Mouse (Mus musculus) heart, embryonic 16.5 days (tissue): ENCODE measurements around the gene Cpne9. TPM values are rescaled to one million over a fixed set of nuclear protein-coding genes. Genes with fewer than 3 reads are reported as not detected.

Experiments
- ATAC-seq: fragments of 200-750 bp; cut with Nextera tagmentation; replicated peaks from 2 replicates; pipeline ENCODE4 v1.8.0; 2017; ENCODE audit warnings: moderate number of reproducible peaks; ENCODE audit not compliant: insufficient read depth, low FRiP score; ENCODE audit errors: extremely low read depth
- H3K27ac ChIP-seq: fragments of 300-500 bp; sonication (generic); 2 replicates; pipeline ENCODE4 v1.5.1; 2014; ENCODE audit warnings: mild to moderate bottlenecking, low read length, control low read depth, moderate library complexity
- H3K27me3 ChIP-seq: fragments of 300-500 bp; sonication (generic); 2 replicates; pipeline ENCODE4 v1.6.1; 2014; ENCODE audit warnings: low read length, mixed read lengths; ENCODE audit not compliant: control insufficient read depth, insufficient read depth
- H3K36me3 ChIP-seq: fragments of 300-500 bp; sonication (generic); 2 replicates; pipeline ENCODE4 v1.6.1; 2014; ENCODE audit not compliant: control insufficient read depth, insufficient read depth
- H3K4me1 ChIP-seq: fragments of 300-500 bp; sonication (generic); 2 replicates; pipeline ENCODE4 v1.6.1; 2014; ENCODE audit warnings: low read length, mixed read lengths; ENCODE audit not compliant: control insufficient read depth, insufficient read depth
- H3K4me2 ChIP-seq: fragments of 300-500 bp; sonication (generic); 2 replicates; pipeline ENCODE4 v1.6.1; 2014; ENCODE audit warnings: low read depth, mild to moderate bottlenecking, control low read depth, low read length
- H3K4me3 ChIP-seq: fragments of 300-500 bp; sonication (generic); 2 replicates; pipeline ENCODE4 v1.5.1; 2014; ENCODE audit warnings: mild to moderate bottlenecking, control low read depth, low read length
- H3K9ac ChIP-seq: fragments of 300-500 bp; sonication (generic); 2 replicates; pipeline ENCODE4 v1.6.1; 2014; ENCODE audit warnings: low read length, control low read depth
- H3K9me3 ChIP-seq: fragments of 300-500 bp; sonication (generic); replicated peaks from 2 replicates; pipeline ENCODE4 v1.6.1; 2016; ENCODE audit warnings: low read length; ENCODE audit not compliant: control insufficient read depth
- WGBS: fragments of 180-500 bp; shearing (Covaris S2); extraction: QIAGEN DNeasy Blood & Tissue Kit; methylation state at CpG from one replicate; pipeline ENCODE4 v1.1.7; 2014; 5-methylcytosine and 5-hydroxymethylcytosine counted together
- polyA plus RNA-seq: library from polyadenylated mRNA; unstranded; fragments of >200 nt; fragmentation: Nextera tagmentation; extraction: Ambion mirVana; gene quantifications from 2 replicates; pipeline ENCODE4 v1.2.1, GENCODE M21; 2015

Gene Cpne9
- polyA plus RNA-seq, 1 experiment from 2014 or later: 0.11 TPM

- Histone ChIP-seq H3K4me2 (no peak overlapping the region), H3K9ac (no peak overlapping the region), H3K27me3 (no peaks in the 10 kb centered on the region), H3K27ac (no peak overlapping the region), H3K4me3 (no peak overlapping the region), H3K36me3 (no peaks in the 10 kb centered on the region), H3K9me3 (no peaks in the 10 kb centered on the region), H3K4me1 (peaks cover 4% of the 10 kb centered on the region)
- ATAC-seq: no peak
- WGBS: 73% methylated on average over 5 of the region's 5 CpGs
Measured at GRCm38 (mm10) chr6:113301350-113301749, 19.2 kb downstream of the Cpne9 start.

- WGBS: 15% methylated on average over 3 of the region's 3 CpGs
- peaks cover 4% of the 10 kb centered on the region for H3K4me1 ChIP-seq
- H3K27ac ChIP-seq: no peak overlapping the region
- no peak overlapping the region for H3K4me2 ChIP-seq
- H3K27me3 ChIP-seq: no peaks in the 10 kb centered on the region
- H3K36me3 ChIP-seq: no peaks in the 10 kb centered on the region
- ATAC-seq: no peak
- H3K9ac ChIP-seq: no peak overlapping the region
- H3K9me3 ChIP-seq: no peaks in the 10 kb centered on the region
- H3K4me3 ChIP-seq: no peak overlapping the region
Measured at GRCm38 (mm10) chr6:113302258-113302657, 20.2 kb downstream of the Cpne9 start.

GRCm38 (mm10) chr6:113306322-113306985 is 24.3 kb downstream of the Cpne9 start:
- H3K9me3 ChIP-seq: no peaks in the 10 kb centered on the region
- H3K4me3 ChIP-seq: peak overlapping the region; percentile 96
- peaks cover 17% of the 10 kb centered on the region for H3K4me1 ChIP-seq
- ATAC-seq: peak; percentile 97
- H3K27me3 ChIP-seq: no peaks in the 10 kb centered on the region
- peak overlapping the region; percentile 98 for H3K9ac ChIP-seq
- WGBS: under 1% methylated on average over 45 of the region's 50 CpGs
- H3K4me2 ChIP-seq: peak overlapping the region; percentile 94
- peak overlapping the region; percentile 99 for H3K27ac ChIP-seq
- peaks cover 8% of the 10 kb centered on the region for H3K36me3 ChIP-seq

GRCm38 (mm10) chr6:113306986-113307349 is 24.9 kb downstream of the Cpne9 start, which contains the start of gene Brpf1:
TSS of gene Brpf1 (plus strand) at chr6:113307137.
- H3K36me3 ChIP-seq: peaks cover 8% of the 10 kb centered on the region

GRCm38 (mm10) chr6:113307481-113308121 is 25.5 kb downstream of the Cpne9 start:
- peaks cover 17% of the 10 kb centered on the region for H3K4me1 ChIP-seq
- peak overlapping the region; percentile 99 for H3K27ac ChIP-seq
- peak overlapping the region; percentile 98 for H3K9ac ChIP-seq
- H3K36me3 ChIP-seq: peaks cover 8% of the 10 kb centered on the region
- no peak for ATAC-seq
- no peaks in the 10 kb centered on the region for H3K9me3 ChIP-seq
- no peaks in the 10 kb centered on the region for H3K27me3 ChIP-seq
- H3K4me3 ChIP-seq: peak overlapping the region; percentile 96
- peak overlapping the region; percentile 94 for H3K4me2 ChIP-seq
- 0% methylated on average over 26 of the region's 34 CpGs for WGBS

More at GRCm38 (mm10) chr6:113306986-113307349, 24.9 kb downstream of the Cpne9 start, which contains the start of gene Brpf1:
- peak within 1 kb of the TSS; percentile 96 for H3K4me3 ChIP-seq
- peak within 1 kb of the TSS; percentile 94 for H3K4me2 ChIP-seq
- H3K9ac ChIP-seq: peak within 1 kb of the TSS; percentile 98
- ATAC-seq: 0 out of 2 replicates have a peak, but pooled peaks have one; percentile 23
- no peaks in the 10 kb centered on the region for H3K9me3 ChIP-seq
- WGBS: under 1% methylated on average over 32 of the region's 32 CpGs
- peak within 1 kb of the TSS; percentile 99 for H3K27ac ChIP-seq
- peaks cover 17% of the 10 kb centered on the region for H3K4me1 ChIP-seq
- no peaks in the 10 kb centered on the region for H3K27me3 ChIP-seq

- WGBS: 29% methylated on average over 5 of the region's 5 CpGs
- Histone ChIP-seq H3K9me3 (no peaks in the 10 kb centered on the region), H3K27me3 (no peaks in the 10 kb centered on the region), H3K4me2 (peak overlapping the region; percentile 94), H3K9ac (peak overlapping the region; percentile 98), H3K4me3 (peak overlapping the region; percentile 96), H3K36me3 (peaks cover 8% of the 10 kb centered on the region), H3K27ac (peak overlapping the region; percentile 99), H3K4me1 (peaks cover 20% of the 10 kb centered on the region)
- no peak for ATAC-seq
Measured at GRCm38 (mm10) chr6:113308141-113308540, 26.0 kb downstream of the Cpne9 start.

GRCm38 (mm10) chr6:113315972-113316371 is 33.9 kb downstream of the Cpne9 start:
- Histone ChIP-seq H3K4me1 (peaks cover 6% of the 10 kb centered on the region), H3K36me3 (peaks cover 64% of the 10 kb centered on the region), H3K27me3 (no peaks in the 10 kb centered on the region), H3K4me3 (no peak overlapping the region), H3K9me3 (no peaks in the 10 kb centered on the region), H3K4me2 (no peak overlapping the region), H3K9ac (no peak overlapping the region), H3K27ac (no peak overlapping the region)
- 88% methylated on average over 3 of the region's 3 CpGs for WGBS
- ATAC-seq: no peak

- peak within 1 kb of the TSS; percentile 70 for H3K4me3 ChIP-seq
- H3K36me3 ChIP-seq: peaks cover 28% of the 10 kb centered on the region
- H3K4me1 ChIP-seq: peaks cover 12% of the 10 kb centered on the region; the same call in 1 of the 2 replicates
- ATAC-seq: peak; percentile 98
- H3K9me3 ChIP-seq: no peaks in the 10 kb centered on the region
- peak within 1 kb of the TSS; percentile 89 for H3K9ac ChIP-seq
- H3K4me2 ChIP-seq: peak within 1 kb of the TSS; percentile 99
- under 1% methylated on average over 52 of the region's 52 CpGs for WGBS
- H3K27ac ChIP-seq: peak within 1 kb of the TSS; percentile 95
- H3K27me3 ChIP-seq: no peaks in the 10 kb centered on the region
Measured at GRCm38 (mm10) chr6:113326533-113327315, 44.6 kb downstream of the Cpne9 start, which contains the start of gene Ogg1. TSS of gene Ogg1 (plus strand) at chr6:113326972.
